Mouse (Mus musculus): ENCODE measurements around the gene Rnf149.
"Not testable (repeated sequence)": the region's sequence is repeated elsewhere in the genome, so short reads cannot be mapped to it uniquely, and the experiment has no call there.

Gene Rnf149

GRCm38 (mm10) chr1:39577253-39577705, at the start of gene Rnf149:
Gene Rnf149, minus strand, starts transcription at chr1:39577405.
- DNase-seq (ENCODE audit: low spot score in 2 of 2) = peak; percentile 97 to 98

- no peak for DNase-seq (ENCODE audit: low spot score in 2 of 2)
These were observed 48.3 kb upstream of the Rnf149 start for GRCm38 (mm10) chr1:39625491-39625890.

- DNase-seq (ENCODE audit: low spot score in 2 of 2) = no peak
These were observed 46.5 kb upstream of the Rnf149 start for GRCm38 (mm10) chr1:39623729-39624128.

GRCm38 (mm10) chr1:39623106-39623505, 45.9 kb upstream of the Rnf149 start:
- DNase-seq (ENCODE audit: low spot score in 2 of 2) = no peak

GRCm38 (mm10) chr1:39618524-39618923, 41.3 kb upstream of the Rnf149 start:
- DNase-seq (ENCODE audit: low spot score in 2 of 2) = no peak

GRCm38 (mm10) chr1:39615526-39615925, 38.3 kb upstream of the Rnf149 start:
- no peak for DNase-seq (ENCODE audit: low spot score in 2 of 2)

GRCm38 (mm10) chr1:39614462-39615279, 37.5 kb upstream of the Rnf149 start:
- peak; percentile 23 to 28 for DNase-seq (ENCODE audit: low spot score in 2 of 2)

- no peak for DNase-seq (ENCODE audit: low spot score in 2 of 2)
These were observed 35.9 kb upstream of the Rnf149 start for GRCm38 (mm10) chr1:39613061-39613460.

GRCm38 (mm10) chr1:39612491-39612890, 35.3 kb upstream of the Rnf149 start:
- DNase-seq (ENCODE audit: low spot score in 2 of 2) = no peak

GRCm38 (mm10) chr1:39608534-39608933, 31.3 kb upstream of the Rnf149 start:
- no peak for DNase-seq (ENCODE audit: low spot score in 2 of 2)

- no peak for DNase-seq (ENCODE audit: low spot score in 2 of 2)
These were observed 25.3 kb upstream of the Rnf149 start for GRCm38 (mm10) chr1:39602477-39602876.

GRCm38 (mm10) chr1:39598726-39599125, 21.5 kb upstream of the Rnf149 start:
- no peak for DNase-seq (ENCODE audit: low spot score in 2 of 2)

- DNase-seq (ENCODE audit: low spot score in 2 of 2) = not testable (repeated sequence)
These were observed 19.9 kb upstream of the Rnf149 start for GRCm38 (mm10) chr1:39597135-39597534.

GRCm38 (mm10) chr1:39593836-39594235, 16.6 kb upstream of the Rnf149 start:
- no peak for DNase-seq (ENCODE audit: low spot score in 2 of 2)

- DNase-seq (ENCODE audit: low spot score in 2 of 2) = no peak
These were observed 14.9 kb upstream of the Rnf149 start for GRCm38 (mm10) chr1:39592090-39592489.

- DNase-seq (ENCODE audit: low spot score in 2 of 2) = not testable (repeated sequence)
These were observed 14.4 kb upstream of the Rnf149 start for GRCm38 (mm10) chr1:39591557-39591956.

GRCm38 (mm10) chr1:39590193-39590592, 13.0 kb upstream of the Rnf149 start:
- DNase-seq (ENCODE audit: low spot score in 2 of 2) = no peak

GRCm38 (mm10) chr1:39585416-39585815, 8.2 kb upstream of the Rnf149 start:
- no peak for DNase-seq (ENCODE audit: low spot score in 2 of 2)

- no peak for DNase-seq (ENCODE audit: low spot score in 2 of 2)
These were observed 6.0 kb upstream of the Rnf149 start for GRCm38 (mm10) chr1:39583173-39583572.

GRCm38 (mm10) chr1:39581215-39581614, 4.0 kb upstream of the Rnf149 start:
- DNase-seq (ENCODE audit: low spot score in 2 of 2) = no peak

GRCm38 (mm10) chr1:39579139-39579538, 1.9 kb upstream of the Rnf149 start:
- no peak for DNase-seq (ENCODE audit: low spot score in 2 of 2)

GRCm38 (mm10) chr1:39578446-39578845, 1.2 kb upstream of the Rnf149 start:
- no peak for DNase-seq (ENCODE audit: low spot score in 2 of 2)

GRCm38 (mm10) chr1:39576431-39577243, 568 bp downstream of the Rnf149 start:
- DNase-seq (ENCODE audit: low spot score in 2 of 2) = peak; percentile 44 to 57

Data from urinary bladder, postnatal 36 days (tissue).